Mouse (Mus musculus): ENCODE measurements around the gene Blm. TPM values are rescaled to one million over a fixed set of nuclear protein-coding genes. Genes with fewer than 3 reads are reported as not detected.

Blm gene
- total and polyA plus RNA-seq, 3 experiments, result 24.1 to 56.2 (median 36.4) TPM

DNA sequence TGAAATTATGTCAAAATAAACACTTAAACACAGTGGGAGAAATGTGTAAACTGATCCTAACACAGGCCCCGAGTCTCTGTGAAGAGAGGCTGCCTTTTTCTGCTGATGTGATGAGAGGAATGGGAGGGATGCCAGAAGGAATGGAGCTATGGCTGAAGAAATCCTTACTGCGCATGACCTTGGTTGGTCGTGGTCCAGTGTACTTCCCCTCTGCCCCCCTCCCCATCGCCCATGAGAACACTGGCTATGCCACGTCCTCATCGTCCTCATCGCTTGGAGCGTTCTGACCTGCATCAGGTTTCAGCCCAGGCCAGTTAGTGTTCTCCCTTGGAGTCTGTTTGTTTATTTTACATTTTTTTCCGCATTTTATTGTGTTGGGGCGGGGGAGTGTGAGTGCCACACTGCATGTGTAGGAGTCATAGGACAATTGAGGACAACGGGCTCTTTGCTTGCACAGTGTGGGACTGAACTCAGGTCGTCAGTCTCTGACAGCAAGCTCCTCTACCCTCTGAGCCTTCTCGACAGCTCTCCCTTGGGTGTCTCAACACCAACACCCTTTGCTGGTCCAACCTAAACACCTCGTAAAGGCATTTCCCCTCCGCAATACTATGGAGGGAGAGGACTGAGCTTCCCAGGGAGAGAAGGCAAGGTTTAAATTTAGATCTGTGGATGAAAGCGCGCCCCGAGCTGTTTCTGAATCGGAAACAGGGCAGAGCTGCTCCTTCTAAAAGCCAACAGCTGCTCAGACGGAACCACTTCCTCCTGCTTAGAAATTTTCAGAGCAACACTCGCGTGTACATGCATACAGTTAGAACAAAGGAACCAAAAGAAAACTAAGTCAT lies 19.5 kb upstream of the Blm start:
- H3K4me1 ChIP-seq (ENCODE audit: control insufficient read depth in 1 of 2, insufficient read depth in 2 of 2), result peaks cover 10 to 13% of the 10 kb centered on the region in 2 experiments; a peak in 3 of 4 replicates
- DNase-seq (ENCODE audit: extremely low read depth), result no peak

DNA sequence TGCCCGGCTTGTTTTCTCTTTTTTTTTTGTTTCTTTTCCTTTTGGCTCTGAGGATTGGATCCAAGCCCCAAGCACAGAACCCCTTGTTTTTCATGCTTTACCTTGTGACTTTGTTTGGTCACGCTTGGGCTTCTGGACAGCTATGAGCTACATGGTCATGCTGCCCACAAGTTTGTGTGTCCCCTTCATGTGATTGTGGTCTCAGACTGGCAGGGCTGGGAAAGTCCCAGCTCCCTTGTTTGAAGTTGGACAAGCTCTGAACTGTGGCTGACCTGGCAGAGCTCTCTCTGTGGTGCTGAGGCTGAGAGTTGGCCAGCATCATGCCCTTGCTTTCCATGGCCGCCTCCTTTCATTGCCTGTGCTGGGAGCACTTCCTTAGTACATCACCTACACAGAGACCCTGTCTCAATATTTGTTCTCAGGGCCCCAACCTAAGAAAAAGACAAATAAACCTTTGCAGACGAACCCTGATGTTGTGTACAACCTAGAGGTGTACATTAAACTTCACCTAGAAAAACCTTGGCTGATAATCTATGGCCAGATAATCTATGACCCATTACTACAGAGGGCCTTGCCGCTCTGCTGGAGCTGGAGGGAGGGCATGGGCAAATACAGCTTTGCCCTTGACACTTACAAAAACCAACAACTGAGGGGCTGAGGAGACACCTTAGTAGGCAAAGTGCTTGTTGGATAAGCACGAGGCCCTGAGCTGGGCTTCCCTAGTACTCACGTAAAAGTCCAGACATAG lies 13.8 kb upstream of the Blm start:
- dilution Hi-C loops (cut with MboI; ENCODE audit: extremely low pct_ligation_motif_present, extremely low pct_unique_long_range_greater_than_20kb, low sequenced_read_pairs) (no loop called here), in situ Hi-C loops (cut with MboI; ENCODE audit: low pct_ligation_motif_present, low pct_unique_long_range_greater_than_20kb, low sequenced_read_pairs) (loop anchor here (5.0 kb wide), 1 partner anchor 41 kb away; no protein-coding TSS in a partner anchor)
- no peak overlapping the region for H3K4me2 ChIP-seq (ENCODE audit: insufficient read depth, low read depth, poor library complexity, severe bottlenecking)
- peak; percentile 57 for TF ChIP-seq BHLHE40 (IDR thresholded peaks at IDR 0.05; ENCODE audit: low read depth, low read length)
- no peak for TF ChIP-seq POLR2A (IDR thresholded peaks at IDR 0.05; ENCODE audit: low read depth, low read length)
- H3K27me3 ChIP-seq (replicated peaks), result no peaks in the 10 kb centered on the region
- H3K27ac ChIP-seq (ENCODE audit: insufficient read depth, low read depth), result no peak overlapping the region
- no peak overlapping the region for H3K4me3 ChIP-seq (replicated peaks in 1 of 3; ENCODE audit: low read depth in 2 of 3, low read length in 2 of 3, poor library complexity in 1 of 3)
- no peaks in the 10 kb centered on the region for H3K36me3 ChIP-seq (replicated peaks in 1 of 2; ENCODE audit: control insufficient read depth in 1 of 2, insufficient read depth in 1 of 2, low read length in 1 of 2)
- H3K9me3 ChIP-seq (replicated peaks; ENCODE audit: low read length), result no peaks in the 10 kb centered on the region
- no peaks in the 10 kb centered on the region for H3K79me2 ChIP-seq (replicated peaks; ENCODE audit: control insufficient read depth, extremely low read depth, insufficient read depth, poor library complexity, severe bottlenecking)
- DNase-seq (ENCODE audit: extremely low read depth), result no peak
- no peak overlapping the region for H3K9ac ChIP-seq (ENCODE audit: insufficient read depth, low read depth)
- peaks cover 6 to 14% of the 10 kb centered on the region in 2 experiments; a peak in 3 of 4 replicates for H3K4me1 ChIP-seq (ENCODE audit: control insufficient read depth in 1 of 2, insufficient read depth in 2 of 2)

More for the DNA sequence above, 19.5 kb upstream of the Blm start:
- Histone ChIP-seq H3K36me3 (replicated peaks in 1 of 2; ENCODE audit: control insufficient read depth in 1 of 2, insufficient read depth in 1 of 2, low read length in 1 of 2) (no peaks in the 10 kb centered on the region), H3K27ac (ENCODE audit: insufficient read depth, low read depth) (no peak overlapping the region), H3K9ac (ENCODE audit: insufficient read depth, low read depth) (no peak overlapping the region), H3K79me2 (replicated peaks; ENCODE audit: control insufficient read depth, extremely low read depth, insufficient read depth, poor library complexity, severe bottlenecking) (no peaks in the 10 kb centered on the region), H3K27me3 (replicated peaks) (no peaks in the 10 kb centered on the region), H3K4me2 (ENCODE audit: insufficient read depth, low read depth, poor library complexity, severe bottlenecking) (peak overlapping the region; percentile 18; the same call in 1 of the 2 replicates), H3K4me3 (replicated peaks in 1 of 3; ENCODE audit: low read depth in 2 of 3, low read length in 2 of 3, poor library complexity in 1 of 3) (no peak overlapping the region), H3K9me3 (replicated peaks; ENCODE audit: low read length) (no peaks in the 10 kb centered on the region)
- in situ Hi-C loops (cut with MboI; ENCODE audit: low pct_ligation_motif_present, low pct_unique_long_range_greater_than_20kb, low sequenced_read_pairs), result no loop called here
- TF ChIP-seq NRF1 (IDR thresholded peaks at IDR 0.05; ENCODE audit: low read depth, low read length), result no peak
- TF ChIP-seq CTCF (conservative IDR thresholded peaks at IDR 0.05 in 1 of 2, IDR thresholded peaks at IDR 0.05 in 1 of 2; ENCODE audit: low read depth in 2 of 2, low read length in 2 of 2), result no peak
- TF ChIP-seq IRF4 (IDR thresholded peaks at IDR 0.05; ENCODE audit: low read depth, low read length), result no peak
- TF ChIP-seq ELF1 (IDR thresholded peaks at IDR 0.05; ENCODE audit: low read depth, low read length), result no peak
- no peak for TF ChIP-seq PAX5 (IDR thresholded peaks at IDR 0.05; ENCODE audit: low read length)
- no peak for TF ChIP-seq SIN3A (IDR thresholded peaks at IDR 0.05; ENCODE audit: low read length)
- TF ChIP-seq TCF12 (IDR thresholded peaks at IDR 0.05; ENCODE audit: low read depth, low read length), result no peak
- no peak for TF ChIP-seq JUND (conservative IDR thresholded peaks at IDR 0.05; ENCODE audit: low read depth, low read length)
- no peak for TF ChIP-seq UBTF (IDR thresholded peaks at IDR 0.05; ENCODE audit: low read depth, low read length)
- no peak for TF ChIP-seq MXI1 (IDR thresholded peaks at IDR 0.05; ENCODE audit: low read depth, low read length)
- no peak for TF ChIP-seq CHD2 (IDR thresholded peaks at IDR 0.05; ENCODE audit: low read length)
- TF ChIP-seq CHD1 (IDR thresholded peaks at IDR 0.05; ENCODE audit: low read depth, low read length), result no peak
- no peak for TF ChIP-seq RAD21 (IDR thresholded peaks at IDR 0.05; ENCODE audit: low read depth, low read length)
- dilution Hi-C loops (cut with MboI; ENCODE audit: extremely low pct_ligation_motif_present, extremely low pct_unique_long_range_greater_than_20kb, low sequenced_read_pairs), result loop anchor here (25.0 kb wide), 1 partner anchor 167 kb away; the partner anchor contains the start of gene Fes

Measured in CH12.LX (cell line).